Mouse (Mus musculus) left cerebral cortex, adult 11 months (tissue): ENCODE measurements at regions not wholly inside any gene's neighbourhood (a gene's known extent, or its start where the extent isn't known, plus 50 kb on each side); places are given as distances from the start of the nearest gene placed in this dataset.
"Not testable (repeated sequence)": the region's sequence is repeated elsewhere in the genome, so short reads cannot be mapped to it uniquely, and the experiment has no call there.

Experiments
- DNase-seq: peaks from one replicate; pipeline ENCODE4 v3.0.0; 2022; ENCODE audit warnings: low spot score

GRCm38 (mm10) chr10:113759099-113759498 lies 830.3 kb upstream of the Atxn7l3b start:
- DNase-seq = no peak

- no peak for DNase-seq
Measured at GRCm38 (mm10) chr10:113736224-113736623, 807.4 kb upstream of the Atxn7l3b start.

- DNase-seq = no peak
Measured at GRCm38 (mm10) chr10:113705139-113705726, 776.4 kb upstream of the Atxn7l3b start.

GRCm38 (mm10) chr10:113670636-113671035 lies 741.8 kb upstream of the Atxn7l3b start:
- DNase-seq = not testable (repeated sequence)

DNA sequence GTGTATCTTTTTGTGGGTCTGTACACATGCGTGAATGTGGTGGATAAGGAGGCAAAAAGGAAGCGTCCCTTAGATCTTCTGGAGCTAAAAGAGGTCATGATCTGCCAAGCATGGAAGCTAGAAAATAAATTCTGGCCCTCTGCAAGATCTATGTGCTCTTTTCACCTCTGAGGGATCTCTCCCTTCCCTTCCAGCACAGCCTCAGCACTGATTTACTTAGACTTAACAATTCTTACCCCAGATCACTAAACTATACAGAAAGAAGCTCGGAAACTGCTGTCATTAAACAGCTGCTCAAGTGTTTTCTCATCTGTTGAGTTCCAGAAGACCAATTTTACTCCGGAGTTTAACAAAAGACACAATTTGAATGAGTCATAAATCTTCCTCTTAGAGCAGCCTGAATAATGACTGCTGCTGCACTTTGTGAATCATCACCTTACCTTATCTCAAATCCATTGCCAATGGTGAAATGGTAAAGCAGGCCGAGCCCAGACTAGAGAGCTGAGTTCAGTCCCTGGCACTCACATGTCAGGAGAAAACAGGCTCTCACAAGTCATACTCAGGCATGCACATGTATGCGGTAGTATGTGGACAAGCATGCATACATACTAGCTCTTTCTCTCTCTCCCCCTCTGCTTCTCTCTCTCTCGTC lies 724.1 kb upstream of the Atxn7l3b start:
- DNase-seq = peak; percentile 1

DNA sequence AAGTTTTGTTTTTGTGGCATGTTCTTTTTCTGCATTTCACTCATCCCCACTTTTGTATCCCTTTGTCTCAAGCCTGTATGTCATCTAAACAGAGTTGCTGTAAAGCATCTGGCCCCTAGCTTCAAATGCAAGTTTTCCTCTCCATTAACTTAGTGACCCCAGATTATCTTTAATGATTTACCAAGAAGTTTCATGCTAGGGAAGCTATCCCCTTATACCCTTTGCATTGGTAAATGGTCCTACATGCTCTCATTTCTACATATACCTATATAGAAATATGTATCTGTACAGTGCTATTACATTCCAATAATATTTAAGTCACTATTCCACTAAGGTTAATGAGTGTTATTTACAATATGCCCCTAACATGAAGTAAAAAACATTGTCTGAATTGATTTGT lies 723.3 kb upstream of the Atxn7l3b start:
- no peak for DNase-seq

- DNase-seq = no peak
Measured at GRCm38 (mm10) chr10:113620420-113620819, 691.6 kb upstream of the Atxn7l3b start.

DNA sequence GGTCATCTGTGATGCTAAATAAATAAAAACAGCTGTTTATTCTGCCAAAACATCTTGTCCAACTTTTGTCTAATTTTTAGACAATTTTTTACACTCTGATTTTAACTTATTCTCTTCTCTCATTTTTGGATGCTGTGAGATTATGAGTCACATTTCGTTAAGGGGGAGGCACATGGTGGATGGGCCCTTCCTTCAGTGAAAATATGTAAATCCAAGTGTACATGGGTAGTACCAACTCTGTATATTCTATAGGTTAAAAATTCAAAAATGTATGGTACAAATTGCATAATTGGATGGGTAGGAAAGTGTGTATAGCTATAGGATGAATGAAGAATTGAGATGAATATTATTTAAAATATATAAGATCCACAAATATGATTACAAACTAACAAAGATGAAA lies 687.1 kb upstream of the Atxn7l3b start:
- DNase-seq = no peak

DNA sequence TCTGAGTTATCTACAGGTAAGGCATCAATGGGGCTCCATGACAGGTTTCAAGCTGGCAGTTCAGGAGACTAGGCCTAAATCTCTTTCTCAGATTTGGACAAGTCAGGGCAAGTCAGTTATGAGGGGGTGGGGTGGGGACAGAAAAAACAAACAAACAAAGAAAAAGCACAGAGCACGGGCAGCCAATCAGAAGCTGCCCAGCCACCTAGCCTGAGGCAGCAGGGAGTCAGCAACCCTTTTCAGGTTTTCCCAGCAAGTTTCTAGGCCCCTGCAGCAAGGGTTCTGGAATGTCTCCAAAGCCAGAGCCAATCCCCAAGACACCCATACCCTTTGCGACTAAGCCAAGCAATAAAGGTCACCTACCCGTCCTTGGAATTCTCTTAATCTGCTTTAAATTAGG lies 664.6 kb upstream of the Atxn7l3b start:
- DNase-seq = no peak

DNA sequence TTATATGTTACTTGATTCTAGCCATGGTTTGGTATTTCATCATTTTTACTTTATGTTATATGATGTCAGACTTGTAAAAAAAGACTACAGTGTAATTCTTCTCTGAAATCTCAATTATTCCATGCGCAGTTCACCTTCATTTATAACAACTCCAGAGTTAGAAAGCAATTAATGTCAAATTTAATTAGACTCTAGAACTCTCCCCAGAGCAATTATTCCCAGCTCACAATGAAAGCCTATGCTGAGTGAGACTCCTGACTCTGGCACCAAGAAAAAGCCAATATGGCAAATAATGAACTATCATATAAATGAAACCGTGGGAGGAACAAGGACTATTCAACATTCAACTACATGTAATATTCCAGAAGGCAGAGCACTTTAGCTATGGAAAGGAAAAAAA lies 663.3 kb upstream of the Atxn7l3b start:
- no peak for DNase-seq

GRCm38 (mm10) chr10:113570270-113570669 lies 641.5 kb upstream of the Atxn7l3b start:
- no peak for DNase-seq
